Mouse (Mus musculus): ENCODE measurements around the gene Slc6a20b.
A peak's percentile ranks its signal among the peaks of the same experiment; 100 is the strongest.
"Not testable (repeated sequence)": the region's sequence is repeated elsewhere in the genome, so short reads cannot be mapped to it uniquely, and the experiment has no call there.

Gene Slc6a20b

DNA sequence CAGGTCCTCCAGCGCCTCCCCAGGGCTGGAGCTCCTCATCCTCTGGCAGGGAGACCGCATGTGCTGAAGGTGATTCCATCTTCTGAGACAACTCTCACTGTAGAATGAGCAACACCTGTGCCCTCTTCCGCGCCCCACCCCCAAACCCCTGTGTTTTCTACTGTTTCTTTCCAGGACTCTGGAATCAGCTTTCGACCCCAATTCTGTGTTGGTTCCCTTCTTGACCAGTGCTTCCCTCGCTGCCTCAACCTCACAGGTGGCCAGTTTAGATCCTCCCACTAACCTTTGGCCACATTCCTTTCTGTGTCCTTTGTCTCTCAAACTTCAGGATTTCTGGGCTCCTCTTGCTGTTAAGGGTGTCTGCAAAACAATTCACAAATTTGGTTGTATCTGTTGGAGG, at the start of gene Slc6a20b:
TSS of gene Slc6a20b (minus strand) at position 285 of the 400 bp plus-strand sequence.
- no peak for DNase-seq (ENCODE audit: low spot score)

DNA sequence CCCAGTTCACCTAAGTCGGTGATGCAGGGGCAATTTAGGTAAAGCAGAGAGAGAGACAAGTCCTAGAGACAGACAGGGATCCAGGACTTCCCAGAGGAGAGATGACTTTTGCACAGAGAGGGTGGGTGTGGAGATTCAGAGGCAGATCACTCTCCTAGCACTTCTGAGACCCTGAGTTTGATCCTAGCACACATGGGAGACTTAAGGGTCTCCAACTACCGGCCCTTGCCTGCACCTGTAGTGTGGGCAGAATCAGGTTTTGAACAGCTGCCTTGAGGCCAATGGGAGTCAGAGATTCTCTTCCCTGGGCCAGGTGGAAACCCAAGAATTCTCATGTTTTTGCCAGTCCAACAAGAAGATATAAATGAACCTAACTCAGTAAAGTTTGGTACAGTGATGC, 46.8 kb upstream of the Slc6a20b start:
- no peak for DNase-seq (ENCODE audit: low spot score)

DNA sequence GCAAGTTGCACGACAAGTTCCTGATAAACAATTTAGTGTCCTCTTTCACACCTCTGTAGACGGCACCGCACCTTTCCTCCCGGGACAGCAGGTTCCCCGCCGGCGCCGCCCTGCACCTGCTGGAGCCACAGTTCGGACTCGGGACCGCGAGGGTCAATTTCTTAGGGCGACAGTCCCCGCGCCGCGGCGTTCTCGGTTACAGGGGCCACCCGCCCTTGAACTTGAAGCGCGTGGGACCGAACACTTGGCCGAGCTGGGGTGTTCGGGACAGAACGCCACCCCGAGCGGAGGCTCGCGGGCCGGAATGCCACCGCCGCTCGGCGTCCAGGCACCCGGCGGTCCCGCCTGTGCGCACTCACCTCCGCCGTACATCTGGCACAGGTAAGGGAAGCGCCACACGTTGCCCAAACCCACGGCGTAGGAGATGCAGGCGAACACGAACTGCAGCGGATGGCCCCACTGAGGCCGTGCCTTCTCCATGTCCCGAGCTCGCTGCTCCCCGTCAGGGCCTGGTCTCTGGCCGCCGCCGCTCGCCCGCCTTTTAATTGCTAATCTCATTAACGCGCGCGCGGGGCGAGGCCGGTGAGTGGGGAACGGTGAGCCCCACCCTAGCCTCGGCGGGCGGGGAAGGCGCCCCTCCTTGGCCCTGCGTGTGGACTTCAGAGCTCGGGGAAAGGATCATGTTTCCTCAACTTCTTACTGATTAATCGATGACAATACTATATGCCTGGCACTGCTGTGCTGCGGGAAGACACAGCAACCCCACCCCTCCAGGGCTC, 46.2 kb upstream of the Slc6a20b start, which contains the start of the genes Ccr9 and Slc6a20a:
TSS of gene Ccr9 (plus strand) at position 113 of the 779 bp plus-strand sequence.
TSS of gene Slc6a20a (minus strand) at position 559 of the 779 bp plus-strand sequence.
- DNase-seq (ENCODE audit: low spot score) = peak; percentile 44

DNA sequence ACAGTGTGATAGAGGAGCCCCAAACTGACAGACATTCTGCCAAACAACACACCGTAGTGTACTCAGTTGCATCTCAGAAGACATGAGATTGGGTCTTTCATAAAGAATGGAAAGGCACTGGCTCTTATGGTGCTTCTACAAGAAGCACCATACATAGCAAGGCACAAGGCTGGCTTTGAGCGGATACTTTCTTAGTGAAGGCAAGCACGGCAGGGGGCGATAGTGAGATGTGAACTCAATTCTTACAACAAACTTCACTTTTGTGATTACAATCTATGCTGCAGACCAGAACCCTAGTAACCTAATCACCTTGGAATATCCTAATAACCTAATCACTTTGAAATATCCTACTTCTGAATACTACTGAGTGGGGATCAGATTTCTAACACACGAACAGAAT, 33.3 kb upstream of the Slc6a20b start:
- no peak for DNase-seq (ENCODE audit: low spot score)

DNA sequence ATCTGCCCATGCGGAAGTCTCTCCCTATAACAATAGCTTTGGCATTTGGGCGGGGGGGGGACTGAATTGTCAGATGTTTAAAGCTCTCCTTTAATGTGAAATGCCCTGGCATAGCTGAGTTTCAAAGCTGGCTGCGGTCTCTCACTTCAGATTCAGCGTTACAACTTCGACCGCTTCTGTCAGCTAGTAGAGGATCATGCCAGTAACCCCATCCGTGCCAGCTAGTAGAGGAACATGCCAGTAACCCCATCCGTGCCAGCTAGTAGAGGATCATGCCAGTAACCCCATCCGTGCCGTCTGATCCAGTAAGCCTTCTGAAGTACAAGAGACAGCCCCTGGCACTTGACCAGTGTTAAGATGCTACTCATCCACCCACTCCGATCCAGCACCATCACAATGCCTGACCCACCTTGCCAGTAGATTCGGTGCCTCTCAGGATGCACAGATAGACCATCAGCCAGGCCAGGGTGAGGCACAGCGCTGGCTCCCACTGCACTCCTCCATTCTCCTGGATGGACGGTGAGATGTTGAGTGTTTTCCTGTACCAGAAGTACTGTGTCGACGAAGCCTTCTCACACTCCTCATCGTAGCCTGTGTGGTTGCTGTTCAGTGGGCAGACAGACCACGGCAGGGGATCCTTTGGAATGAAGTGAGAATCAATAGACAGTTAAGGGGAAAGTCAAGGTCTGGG, 27.8 kb upstream of the Slc6a20b start:
- not testable (repeated sequence) for DNase-seq (ENCODE audit: low spot score)

DNA sequence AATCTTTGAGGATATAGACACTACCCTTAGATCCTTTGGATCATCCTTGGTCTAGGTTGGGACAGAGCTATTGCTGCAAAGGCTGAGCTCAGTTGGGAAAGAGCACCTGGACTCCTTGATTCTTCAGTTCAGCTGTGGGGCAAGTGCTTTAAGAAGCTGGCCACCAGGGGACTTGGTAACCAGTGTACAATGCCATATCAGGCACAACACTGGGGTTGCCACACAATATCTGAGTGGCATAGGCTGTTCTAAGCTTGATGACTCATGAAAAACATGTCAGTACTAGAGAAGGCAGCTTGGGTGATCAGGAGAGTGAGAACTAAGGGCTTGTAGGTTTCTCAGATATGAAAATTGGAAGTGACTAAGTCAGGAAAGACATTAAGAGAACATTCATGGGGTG, 26.6 kb upstream of the Slc6a20b start:
- DNase-seq (ENCODE audit: low spot score) = no peak

DNA sequence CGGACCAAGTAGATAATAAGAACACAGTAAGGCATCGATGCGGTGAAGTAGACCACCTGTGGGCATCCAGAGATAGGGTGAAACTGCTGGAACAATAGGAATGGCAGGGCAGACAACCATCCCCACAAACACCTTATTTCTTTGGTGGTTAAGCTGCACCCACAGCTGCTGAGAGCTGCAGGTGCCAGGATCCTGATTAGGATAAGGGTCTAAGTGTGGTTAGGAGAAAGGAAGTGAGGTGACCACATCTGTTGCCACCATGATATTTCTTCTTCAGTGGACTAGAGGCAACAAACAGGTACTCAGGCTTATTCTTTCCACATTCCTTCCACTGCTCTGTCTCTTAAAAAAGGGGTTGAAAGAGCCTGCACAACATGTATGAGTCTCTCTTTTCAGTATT, 25.1 kb upstream of the Slc6a20b start:
- no peak for DNase-seq (ENCODE audit: low spot score)

DNA sequence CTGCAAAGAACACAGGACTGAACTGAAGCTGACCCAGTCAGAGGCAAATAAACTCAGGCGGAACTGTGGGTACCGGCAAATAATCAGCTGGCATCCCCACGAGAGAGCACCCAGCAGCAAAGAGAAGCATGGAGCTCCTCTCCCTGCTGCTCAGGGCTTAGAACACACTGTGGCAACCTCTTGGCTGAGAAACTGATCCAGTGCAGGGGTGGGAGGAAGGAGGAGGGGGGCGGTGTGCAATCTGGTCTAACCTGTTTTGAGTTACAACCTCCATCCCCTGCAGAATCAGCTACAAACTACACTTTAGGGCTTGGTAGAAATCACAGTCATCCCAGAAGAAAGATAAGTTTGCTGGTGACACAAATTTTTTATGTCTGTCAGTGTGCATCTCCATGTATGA, 19.0 kb upstream of the Slc6a20b start:
- DNase-seq (ENCODE audit: low spot score) = no peak

DNA sequence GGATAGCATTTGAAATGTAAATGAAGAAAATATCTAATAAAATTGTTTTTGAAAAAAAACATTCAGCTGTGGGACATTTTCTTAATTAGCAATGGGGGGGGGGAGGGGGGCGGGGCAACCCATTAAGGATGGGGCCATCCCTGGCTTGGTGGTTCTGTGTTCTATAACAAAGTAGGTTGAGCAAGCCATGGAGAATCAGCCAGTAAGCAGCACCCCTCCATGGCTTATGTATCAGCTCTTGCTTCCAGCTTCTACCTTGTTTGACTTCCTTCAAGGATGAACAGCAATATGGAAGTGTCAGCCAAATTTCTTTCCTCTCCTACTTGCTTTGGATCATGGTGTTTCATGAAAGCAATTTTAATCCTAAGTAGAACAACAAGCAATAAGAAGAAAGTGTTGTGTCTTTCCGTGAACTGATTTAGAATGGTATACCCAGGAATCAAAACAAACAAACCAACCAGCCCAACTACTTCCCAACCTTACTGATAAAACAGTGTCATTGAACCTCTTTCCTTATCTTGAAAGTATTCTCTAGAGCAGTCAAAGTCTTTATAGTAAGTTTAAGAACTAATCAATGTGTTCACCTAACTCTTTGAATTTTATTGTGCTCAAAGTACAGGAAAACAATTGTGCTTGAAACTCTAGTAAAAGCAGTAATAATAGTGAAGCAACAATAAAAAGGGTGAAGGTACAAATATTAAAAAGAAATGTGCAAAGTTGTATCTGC, 17.6 kb upstream of the Slc6a20b start:
- DNase-seq (ENCODE audit: low spot score) = no peak

DNA sequence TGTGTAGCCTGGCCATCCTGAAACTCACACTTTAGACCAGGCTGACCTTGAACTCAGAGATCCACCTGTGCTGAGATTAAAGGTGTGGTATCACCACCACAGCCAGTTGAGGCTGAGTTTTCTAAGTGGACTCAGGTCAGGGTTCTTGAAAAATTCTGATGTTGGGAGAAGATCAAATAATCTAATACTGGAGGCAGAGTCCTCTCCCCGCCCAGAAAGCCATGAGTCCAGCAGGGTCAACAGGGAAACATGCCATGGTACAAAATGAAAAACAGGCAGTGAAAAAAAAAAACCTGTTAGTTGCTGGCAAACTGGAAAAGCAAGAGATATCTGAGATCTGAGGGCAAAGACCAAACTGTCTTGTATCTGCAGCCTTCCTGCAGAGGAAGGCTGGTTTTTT, 7.7 kb upstream of the Slc6a20b start:
- DNase-seq (ENCODE audit: low spot score) = no peak

DNA sequence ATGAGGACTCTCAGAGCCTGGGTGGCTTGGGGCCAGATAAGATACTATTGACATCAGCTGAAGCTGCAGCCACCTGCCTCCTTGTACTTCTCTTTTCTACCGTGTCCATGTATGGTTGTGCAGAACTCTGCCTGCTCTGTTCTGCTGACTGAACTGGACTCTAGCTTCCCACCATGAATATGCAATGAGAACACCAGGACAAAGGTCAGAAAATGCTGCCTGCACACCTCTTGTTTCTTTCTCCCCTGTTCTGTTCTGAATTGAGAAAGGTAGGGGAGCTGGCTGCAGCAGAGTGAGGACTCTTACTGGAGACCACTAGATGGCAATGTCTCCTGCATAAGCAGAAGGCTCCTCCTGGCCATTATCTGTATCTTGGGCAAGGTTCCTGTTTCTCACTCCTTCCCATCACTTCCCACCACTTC, 6.3 kb upstream of the Slc6a20b start:
- no peak for DNase-seq (ENCODE audit: low spot score)

DNA sequence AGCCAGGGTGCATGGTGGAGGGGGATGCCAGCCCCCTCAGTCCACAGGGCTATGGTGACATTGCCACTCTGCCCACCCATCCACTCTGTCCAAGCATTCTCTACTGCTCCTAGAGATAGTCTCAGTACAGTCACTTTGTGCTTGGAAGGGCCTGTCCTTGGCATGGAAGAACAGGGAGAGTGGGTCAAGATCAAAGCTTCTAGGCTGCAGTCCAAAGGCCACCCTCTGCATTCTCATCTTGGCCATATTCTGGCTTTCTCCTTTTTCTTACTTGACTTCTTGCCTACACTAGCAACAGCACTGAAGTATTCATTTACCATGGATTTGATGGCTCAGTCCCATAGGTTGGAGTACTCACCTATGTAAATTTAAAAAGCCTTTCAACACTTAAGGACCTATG, 5.9 kb upstream of the Slc6a20b start:
- no peak for DNase-seq (ENCODE audit: low spot score)

DNA sequence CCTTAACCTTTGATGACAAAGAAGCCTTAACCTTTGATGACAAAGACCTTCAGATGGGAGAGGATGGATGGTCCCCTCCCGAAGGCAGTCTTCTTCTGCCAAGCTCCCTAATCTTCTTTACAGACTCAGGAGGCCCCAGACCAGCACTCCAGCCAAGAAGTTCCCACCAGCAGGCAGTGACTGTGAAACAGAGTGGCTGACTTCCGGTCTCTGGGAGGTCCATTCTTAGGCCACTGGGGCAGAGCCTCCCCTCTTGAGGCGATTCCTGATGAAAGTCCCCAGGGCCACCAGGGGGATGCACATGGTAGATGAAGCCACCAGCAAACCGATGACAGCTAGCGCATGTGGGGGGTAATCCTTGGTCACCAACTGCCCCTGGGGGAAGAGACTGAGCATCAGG, 4.4 kb upstream of the Slc6a20b start:
- DNase-seq (ENCODE audit: low spot score) = no peak

DNA sequence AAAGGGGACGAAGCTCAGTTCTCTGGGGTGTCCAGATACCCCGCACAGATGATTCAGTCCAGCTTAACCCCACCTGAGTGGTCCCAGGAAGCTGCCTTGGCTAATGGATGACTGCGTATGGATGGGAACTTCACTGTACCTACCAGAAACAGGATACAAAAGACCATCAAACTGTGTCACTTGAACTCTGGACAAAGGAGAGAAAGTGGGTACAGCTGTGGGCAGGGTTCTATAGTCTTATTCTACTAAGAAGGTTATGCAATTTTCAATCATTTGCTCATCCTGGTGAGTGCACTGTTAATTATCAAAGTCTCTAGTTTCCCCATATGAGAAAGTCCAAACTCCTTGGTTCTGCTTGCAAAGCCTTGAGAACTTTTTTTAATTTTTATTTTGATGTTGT, 628 bp upstream of the Slc6a20b start:
- DNase-seq (ENCODE audit: low spot score) = no peak

DNA sequence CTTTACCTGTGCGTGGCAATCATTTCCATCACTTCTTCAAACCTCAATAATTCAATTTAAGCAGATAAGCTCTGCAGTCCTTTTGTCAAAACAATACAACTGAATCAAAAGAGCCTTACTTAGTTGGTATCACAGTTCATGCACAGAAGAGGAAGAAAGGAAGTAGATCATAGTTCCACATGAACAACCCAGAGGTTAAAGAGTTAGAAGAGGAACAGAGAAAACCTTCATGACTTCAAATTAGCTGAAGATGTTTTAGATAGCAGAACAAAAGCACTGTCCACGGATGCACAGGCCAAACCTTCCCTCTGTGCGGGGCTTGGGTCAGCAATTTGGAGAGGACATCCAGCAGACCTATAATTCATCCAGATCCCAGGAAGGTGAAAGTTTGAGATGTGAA, 699 bp downstream of the Slc6a20b start:
- DNase-seq (ENCODE audit: low spot score) = no peak

DNA sequence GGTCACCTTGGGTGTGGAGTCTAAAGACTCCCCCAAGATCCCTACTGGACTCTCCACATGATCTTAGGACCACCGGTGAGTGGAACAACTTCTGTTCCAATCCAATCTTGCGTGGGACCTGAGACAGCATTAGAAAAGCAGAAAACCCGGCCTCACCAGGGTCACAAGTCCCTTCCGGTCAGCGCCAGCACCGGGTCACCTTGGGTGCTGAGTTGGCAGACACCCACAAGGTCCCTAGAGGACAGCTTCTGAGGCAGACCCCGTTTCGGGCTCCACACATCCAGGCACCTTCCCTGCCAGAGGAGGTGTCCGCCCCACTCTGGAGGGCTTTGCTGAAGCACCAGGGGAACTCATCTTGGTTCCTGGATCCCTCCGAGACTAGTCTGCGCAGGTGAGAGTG, 6.5 kb downstream of the Slc6a20b start:
- DNase-seq (ENCODE audit: low spot score) = no peak

DNA sequence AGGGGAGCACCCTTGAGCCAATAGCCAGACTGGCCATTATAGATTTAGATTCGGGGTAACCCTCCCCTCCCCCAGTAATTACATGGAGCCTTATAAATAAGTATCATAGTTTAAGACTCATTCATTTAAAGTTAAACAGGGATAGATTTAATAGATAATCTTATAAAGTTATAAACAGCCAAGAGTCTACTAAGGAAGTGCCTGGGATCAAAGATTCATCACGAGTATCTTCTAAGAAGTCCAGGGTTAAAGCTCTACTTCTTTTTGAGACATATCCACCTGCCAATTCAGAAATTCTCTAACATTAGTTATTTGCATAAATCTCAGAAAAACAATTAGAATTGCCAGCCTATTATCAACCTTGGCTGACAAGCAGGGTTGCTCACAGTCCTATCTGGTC, 7.6 kb downstream of the Slc6a20b start:
- no peak for DNase-seq (ENCODE audit: low spot score)

DNA sequence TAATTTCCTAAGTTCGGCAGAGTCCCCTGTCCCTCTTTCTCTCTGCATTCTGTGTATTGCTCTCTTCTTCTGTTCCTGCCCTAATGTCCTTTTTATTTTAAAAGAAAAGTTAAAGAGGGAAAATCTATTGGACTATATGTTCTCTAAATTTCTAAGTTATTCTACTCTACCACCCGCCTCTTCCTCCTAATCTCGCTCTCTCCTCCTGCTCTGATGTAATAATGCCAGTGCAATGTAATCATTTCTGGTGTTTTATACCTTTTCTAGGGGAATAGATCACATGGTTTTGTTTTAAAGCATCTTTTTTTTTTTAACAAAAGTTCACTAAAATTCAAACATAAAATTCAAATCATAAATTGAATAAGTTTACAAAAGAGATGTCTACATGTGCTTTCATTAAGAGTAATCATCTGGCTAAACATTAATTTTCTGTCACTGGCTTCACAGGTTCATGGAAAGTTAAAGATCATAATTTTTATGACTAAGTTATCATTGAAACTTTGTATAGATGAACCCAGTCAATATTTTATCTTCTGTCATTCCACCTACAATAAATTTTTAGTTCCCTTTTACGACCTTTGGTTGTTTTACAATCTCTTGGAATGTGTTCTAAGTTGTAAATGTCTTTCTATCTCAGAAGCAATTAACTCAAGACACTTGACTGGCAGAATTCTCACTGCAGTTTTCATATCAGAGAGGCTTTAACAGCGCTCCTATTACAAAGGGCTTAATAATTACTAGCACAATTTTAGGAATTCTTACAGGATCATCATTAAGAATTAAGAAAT, 11.9 kb downstream of the Slc6a20b start:
- DNase-seq (ENCODE audit: low spot score) = no peak

DNA sequence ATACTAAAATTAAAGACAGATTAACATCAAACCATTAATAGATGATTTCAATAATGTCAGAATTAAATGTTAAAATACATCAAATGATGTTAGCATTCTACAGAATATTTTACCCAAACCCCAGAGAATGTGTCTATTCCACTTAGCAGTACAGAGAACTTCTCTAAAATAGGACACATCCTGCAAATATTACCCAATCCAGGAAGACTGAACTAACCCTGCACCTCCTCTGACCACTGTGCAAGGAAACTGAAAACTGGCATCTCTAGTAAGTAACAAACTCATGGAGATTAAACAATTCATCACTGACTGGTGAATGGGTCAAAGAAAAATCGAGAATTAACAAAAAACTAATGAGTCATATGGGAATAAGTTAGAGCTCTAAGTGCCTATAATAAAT, 30.8 kb downstream of the Slc6a20b start:
- DNase-seq (ENCODE audit: low spot score) = no peak

DNA sequence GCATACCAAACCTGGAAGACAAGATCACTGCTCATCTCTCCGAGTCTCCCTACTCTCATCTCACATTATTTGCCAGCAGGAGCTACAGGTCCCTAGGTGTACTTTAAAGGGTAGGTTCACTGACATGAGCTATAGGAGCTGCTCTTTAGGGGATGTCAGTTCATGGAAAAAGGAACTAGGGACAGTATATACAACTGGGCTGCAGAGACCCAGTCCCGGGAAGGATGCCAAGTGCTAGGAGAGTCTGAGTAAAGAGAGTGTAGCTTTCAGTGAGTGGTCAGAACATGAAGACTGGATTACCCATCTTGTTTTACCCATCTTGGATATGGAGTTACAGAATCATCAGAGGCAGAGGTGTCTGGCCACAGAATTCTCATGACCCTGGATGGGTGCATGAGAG, 35.0 kb downstream of the Slc6a20b start:
- DNase-seq (ENCODE audit: low spot score) = no peak

DNA sequence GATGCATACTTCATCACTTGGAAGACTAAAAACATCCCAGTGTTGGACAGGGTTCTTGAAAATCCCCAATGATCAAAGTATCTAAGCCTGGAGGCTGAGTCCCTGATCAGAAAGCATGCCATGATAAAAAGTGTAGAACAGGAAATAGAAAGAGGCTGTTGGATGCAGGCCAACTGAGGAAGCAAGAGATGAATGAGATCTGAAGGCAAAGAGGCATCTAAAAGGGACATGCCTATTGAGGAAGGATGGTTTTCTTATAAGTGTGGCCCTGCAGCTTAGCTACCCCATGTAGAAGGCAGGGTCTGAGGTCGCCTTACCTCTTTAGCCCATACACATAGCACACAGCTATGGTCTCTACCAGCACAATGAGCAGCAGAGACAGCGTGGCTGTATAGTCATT, 35.5 kb downstream of the Slc6a20b start:
- DNase-seq (ENCODE audit: low spot score) = no peak

DNA sequence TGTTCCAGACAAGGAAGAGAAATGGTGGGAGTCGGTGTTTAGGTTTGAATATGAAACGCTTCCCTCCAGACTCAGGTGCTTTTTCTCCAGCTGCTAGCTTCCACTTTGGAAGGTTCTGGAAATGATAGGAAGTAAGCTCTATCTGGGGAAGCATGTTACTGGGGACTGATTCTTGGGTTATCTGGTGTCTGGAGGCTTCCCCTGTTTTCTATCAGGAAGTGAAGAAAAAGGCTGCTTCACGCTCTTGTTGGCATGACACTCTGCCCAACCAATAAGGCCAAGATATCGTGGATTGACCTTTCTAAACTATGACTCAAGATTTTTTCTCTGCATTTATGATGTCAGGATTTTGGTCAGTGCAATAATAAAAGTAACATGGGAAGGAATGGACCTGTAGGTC, 37.2 kb downstream of the Slc6a20b start:
- DNase-seq (ENCODE audit: low spot score) = no peak
